Mouse (Mus musculus) brain, embryonic 18.5 days (tissue): ENCODE measurements around the gene Grin2a.
"Not testable (repeated sequence)": the region's sequence is repeated elsewhere in the genome, so short reads cannot be mapped to it uniquely, and the experiment has no call there.

ENCODE experiments used
- DNase-seq: peaks from one replicate; pipeline ENCODE4 v3.0.0-alpha.2; 2012; ENCODE audit warnings: low read depth, low spot score

The Grin2a gene

GRCm38 (mm10) chr16:9664060-9664459, 331.3 kb downstream of the Grin2a start:
- DNase-seq, result no peak

- no peak for DNase-seq
These were observed 331.9 kb downstream of the Grin2a start for GRCm38 (mm10) chr16:9663508-9663907.

GRCm38 (mm10) chr16:9625652-9626444, 369.5 kb downstream of the Grin2a start:
- DNase-seq, result no peak

- no peak for DNase-seq
These were observed 371.0 kb downstream of the Grin2a start for GRCm38 (mm10) chr16:9624346-9624745.

- DNase-seq, result no peak
These were observed 377.2 kb downstream of the Grin2a start for GRCm38 (mm10) chr16:9618206-9618605.

- DNase-seq, result no peak
These were observed 378.1 kb downstream of the Grin2a start for GRCm38 (mm10) chr16:9617215-9617614.

- DNase-seq, result no peak
These were observed 378.6 kb downstream of the Grin2a start for GRCm38 (mm10) chr16:9616807-9617206.

- DNase-seq, result not testable (repeated sequence)
These were observed 382.8 kb downstream of the Grin2a start for GRCm38 (mm10) chr16:9612596-9612995.

GRCm38 (mm10) chr16:9607432-9607831, 387.9 kb downstream of the Grin2a start:
- DNase-seq, result no peak

- DNase-seq, result no peak
These were observed 391.4 kb downstream of the Grin2a start for GRCm38 (mm10) chr16:9603983-9604382.

- no peak for DNase-seq
These were observed 392.8 kb downstream of the Grin2a start for GRCm38 (mm10) chr16:9602579-9602978.

GRCm38 (mm10) chr16:9589176-9589575, 406.2 kb downstream of the Grin2a start:
- no peak for DNase-seq

GRCm38 (mm10) chr16:9588431-9588830, 406.9 kb downstream of the Grin2a start:
- DNase-seq, result no peak

- DNase-seq, result peak; percentile 39
These were observed 411.4 kb downstream of the Grin2a start for GRCm38 (mm10) chr16:9583981-9584380.

- DNase-seq, result no peak
These were observed 423.6 kb downstream of the Grin2a start for GRCm38 (mm10) chr16:9571793-9572192.

- no peak for DNase-seq
These were observed 428.1 kb downstream of the Grin2a start for GRCm38 (mm10) chr16:9567286-9567685.

- no peak for DNase-seq
These were observed 433.5 kb downstream of the Grin2a start for GRCm38 (mm10) chr16:9561816-9562215.

GRCm38 (mm10) chr16:9535196-9535595, 460.2 kb downstream of the Grin2a start:
- DNase-seq, result no peak

GRCm38 (mm10) chr16:9533564-9534332, 461.6 kb downstream of the Grin2a start:
- DNase-seq, result peak; percentile 26

GRCm38 (mm10) chr16:9532843-9533532, 462.4 kb downstream of the Grin2a start:
- no peak for DNase-seq

GRCm38 (mm10) chr16:9527214-9527613, 468.1 kb downstream of the Grin2a start:
- DNase-seq, result no peak

GRCm38 (mm10) chr16:9523314-9523713, 472.0 kb downstream of the Grin2a start:
- DNase-seq, result no peak
